Mouse (Mus musculus): ENCODE measurements around the gene Zfp568. TPM values are rescaled to one million over a fixed set of nuclear protein-coding genes. Genes with fewer than 3 reads are reported as not detected.

Gene Zfp568
- 4.6 TPM for polyA plus RNA-seq (2014; fragmentation: Illumina TruSeq; extraction: RNeasy Lipid Tissue Mini Kit (QIAGEN cat#74804); ENCODE audit: low replicate concordance)

DNA sequence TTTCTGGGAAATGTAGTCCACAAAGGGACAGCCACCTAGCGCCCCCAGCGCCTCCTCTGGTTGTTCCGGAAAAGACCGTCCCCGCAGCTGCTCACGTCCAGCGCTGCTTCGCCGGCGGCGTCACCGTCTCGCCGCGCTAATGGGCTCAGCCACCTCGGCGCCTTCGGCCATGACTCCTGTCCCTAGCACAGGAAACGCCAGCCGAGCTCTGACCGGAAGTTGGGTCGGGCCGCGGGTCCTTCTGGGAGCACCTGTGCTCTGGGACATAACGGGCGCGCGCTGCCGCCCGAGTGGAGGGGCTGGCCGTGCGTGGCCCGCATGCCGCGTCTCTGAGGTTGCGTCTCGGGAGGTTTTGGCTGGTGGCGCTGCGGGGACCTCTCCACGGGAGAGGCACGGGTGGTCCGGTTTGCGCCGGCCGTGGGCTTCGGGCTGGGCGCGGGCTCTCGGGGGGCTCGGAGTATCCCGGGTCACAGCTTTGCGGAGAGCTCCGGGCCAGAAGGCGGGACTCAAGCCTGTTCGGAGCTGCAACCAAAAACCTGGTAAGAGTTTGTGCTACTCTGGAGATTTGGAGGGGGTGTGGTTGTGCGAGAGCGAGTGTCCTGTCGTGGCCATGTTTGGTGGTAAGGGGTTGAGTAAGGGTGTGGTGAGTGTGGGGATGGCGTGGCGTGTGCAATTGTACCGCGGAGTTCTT lies at the start of gene Zfp568:
Zfp568 (plus strand) TSS at position 266 of the 691 bp plus-strand sequence.

DNA sequence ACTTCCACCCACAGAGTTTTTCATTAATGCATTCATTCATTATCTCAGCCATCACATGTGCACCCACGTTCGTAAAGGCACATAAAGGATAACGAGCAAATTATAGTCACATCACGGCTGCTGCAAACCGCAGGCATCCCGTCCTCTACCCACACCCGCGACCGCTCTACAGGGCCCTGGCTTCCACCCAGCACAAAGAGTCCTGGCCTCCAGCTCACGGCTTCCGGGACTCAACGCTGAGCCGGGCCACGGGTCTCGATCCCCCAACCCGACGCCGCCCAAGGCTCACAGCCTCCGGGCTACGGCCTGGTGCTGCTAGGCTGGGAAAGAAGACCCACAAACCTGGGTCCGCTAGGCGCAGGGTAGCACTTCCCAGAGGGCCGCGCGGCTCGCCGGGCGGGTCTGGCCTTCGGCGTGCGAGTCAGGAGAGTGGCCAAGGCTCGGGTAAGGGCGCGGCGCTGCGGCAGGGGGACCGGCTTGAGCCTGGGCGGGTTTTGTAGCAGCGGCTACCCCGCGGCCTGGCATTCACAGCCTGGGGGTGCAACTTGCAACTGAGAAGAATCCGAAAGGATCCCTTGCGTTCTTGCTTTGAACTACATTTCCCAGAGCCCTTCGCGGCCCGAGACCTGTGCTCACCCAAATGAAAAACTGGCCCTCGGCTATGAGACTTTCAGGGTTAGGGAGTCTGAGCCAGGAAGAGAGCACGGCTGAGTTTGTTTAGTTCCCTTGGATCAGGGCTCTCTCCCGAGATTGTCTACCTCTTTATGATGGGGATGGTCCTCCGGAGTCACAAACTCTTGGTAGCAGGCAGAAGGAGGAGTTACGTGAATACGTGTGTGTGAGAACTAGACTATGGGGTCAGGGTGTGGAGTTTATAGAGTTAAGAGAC lies 30.0 kb upstream of the Zfp568 start, which contains the start of gene Zfp74:
Zfp74 (minus strand) TSS at position 577 of the 889 bp plus-strand sequence.

DNA sequence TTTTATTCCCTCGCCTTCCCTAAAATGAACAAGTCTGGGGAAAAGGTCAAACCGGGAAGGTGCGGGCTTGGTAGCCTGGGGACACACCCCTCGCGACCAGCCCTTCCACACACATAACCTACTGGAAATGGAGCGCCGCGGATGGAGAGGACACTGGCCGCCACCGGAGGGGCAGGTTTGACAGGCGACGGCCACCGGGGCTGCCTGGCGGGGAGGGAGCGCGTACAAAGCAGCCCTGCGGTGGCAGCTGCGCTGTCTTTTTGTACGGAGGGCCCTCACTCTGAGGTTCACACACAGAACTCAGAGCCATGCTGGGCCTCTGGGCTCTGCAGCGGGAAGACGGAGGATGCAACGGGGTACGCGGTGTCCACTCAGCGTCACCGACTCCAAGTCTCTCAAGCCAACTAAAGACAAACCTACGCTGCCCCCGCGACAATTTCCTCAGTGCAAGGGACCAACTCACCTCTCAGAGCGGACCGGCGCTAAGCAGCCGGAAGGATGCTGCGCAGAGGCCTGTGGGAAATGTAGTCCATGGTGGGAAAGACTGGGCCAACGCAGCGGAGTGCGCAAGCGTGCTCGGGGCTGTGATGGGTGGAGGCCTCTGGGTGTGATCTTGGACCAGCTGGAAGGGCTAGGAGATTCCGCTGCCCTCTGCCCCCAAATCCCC lies 67.3 kb downstream of the Zfp568 start, which contains the start of gene Zfp14:
Zfp14 (minus strand) TSS at position 499 of the 667 bp plus-strand sequence.

DNA sequence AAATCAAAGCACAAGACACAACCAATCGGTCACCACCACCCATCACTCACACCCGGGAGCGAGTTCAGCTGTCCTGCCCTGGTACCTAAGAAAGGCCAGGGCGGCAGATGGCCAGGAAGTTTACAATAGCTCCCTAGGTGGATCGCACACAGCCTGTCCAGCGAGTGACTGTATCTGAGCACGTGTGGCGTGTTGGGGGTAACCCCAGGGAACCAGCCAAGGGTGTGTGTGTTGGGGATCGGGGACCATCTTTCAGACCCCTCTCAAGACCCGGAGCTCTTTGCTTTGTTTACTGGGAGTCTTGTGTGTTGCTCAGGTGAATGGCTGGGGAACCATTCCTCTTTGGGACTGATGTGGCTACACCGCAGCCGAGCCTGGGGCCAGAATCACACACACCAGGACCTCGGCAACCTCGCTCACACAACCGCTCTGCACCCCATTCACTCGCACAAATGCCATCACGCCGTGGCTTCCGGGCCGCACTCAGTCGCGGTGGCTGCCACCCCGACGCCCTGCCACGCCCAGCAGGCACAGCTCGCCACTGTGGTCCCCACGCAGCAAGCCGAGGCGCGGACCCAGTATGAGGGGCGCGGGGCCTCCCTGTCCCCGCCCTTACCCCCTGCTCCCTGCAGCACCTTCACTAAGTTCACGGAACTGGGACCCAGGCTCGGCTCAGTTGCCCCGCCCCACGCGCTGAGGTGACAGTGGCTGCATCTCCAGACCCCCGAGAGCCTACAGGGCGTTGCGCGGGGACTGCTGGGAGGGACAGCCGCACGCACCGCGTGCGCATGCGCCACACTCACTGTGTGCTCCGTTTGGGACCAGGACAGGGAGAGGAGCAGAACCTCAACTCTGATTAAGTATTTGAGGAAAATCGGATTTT lies 88.6 kb downstream of the Zfp568 start, which contains the start of gene Zfp82:
Zfp82 (minus strand) TSS at position 755 of the 883 bp plus-strand sequence.

Other genes starting within 250 kb of the Zfp568 start
- 8.7 TPM for gene Zfp84, start 215.4 kb upstream of the Zfp568 start, polyA plus RNA-seq (2014; fragmentation: Illumina TruSeq; extraction: RNeasy Lipid Tissue Mini Kit (QIAGEN cat#74804); ENCODE audit: low replicate concordance)
- gene Zfp30, start 200.0 kb upstream of the Zfp568 start, polyA plus RNA-seq (2014; fragmentation: Illumina TruSeq; extraction: RNeasy Lipid Tissue Mini Kit (QIAGEN cat#74804); ENCODE audit: low replicate concordance): 0.45 TPM
- gene Zfp790, start 167.8 kb upstream of the Zfp568 start, polyA plus RNA-seq (2014; fragmentation: Illumina TruSeq; extraction: RNeasy Lipid Tissue Mini Kit (QIAGEN cat#74804); ENCODE audit: low replicate concordance): 7.2 TPM
- 1.6 TPM for gene Zfp940, start 130.3 kb upstream of the Zfp568 start, polyA plus RNA-seq (2014; fragmentation: Illumina TruSeq; extraction: RNeasy Lipid Tissue Mini Kit (QIAGEN cat#74804); ENCODE audit: low replicate concordance)
- gene Zfp420, start 124.0 kb upstream of the Zfp568 start, polyA plus RNA-seq (2014; fragmentation: Illumina TruSeq; extraction: RNeasy Lipid Tissue Mini Kit (QIAGEN cat#74804); ENCODE audit: low replicate concordance): 12.5 TPM
- 4.0 TPM for gene Zfp27, start 77.4 kb upstream of the Zfp568 start, polyA plus RNA-seq (2014; fragmentation: Illumina TruSeq; extraction: RNeasy Lipid Tissue Mini Kit (QIAGEN cat#74804); ENCODE audit: low replicate concordance)
- gene Zfp383, start 75.7 kb upstream of the Zfp568 start, polyA plus RNA-seq (2014; fragmentation: Illumina TruSeq; extraction: RNeasy Lipid Tissue Mini Kit (QIAGEN cat#74804); ENCODE audit: low replicate concordance): 3.3 TPM
- gene Zfp74, start 29.9 kb upstream of the Zfp568 start, polyA plus RNA-seq (2014; fragmentation: Illumina TruSeq; extraction: RNeasy Lipid Tissue Mini Kit (QIAGEN cat#74804); ENCODE audit: low replicate concordance): 2.9 TPM
- gene Zfp14, start 67.4 kb downstream of the Zfp568 start, polyA plus RNA-seq (2014; fragmentation: Illumina TruSeq; extraction: RNeasy Lipid Tissue Mini Kit (QIAGEN cat#74804); ENCODE audit: low replicate concordance): 2.1 TPM
- gene Zfp82, start 88.9 kb downstream of the Zfp568 start, polyA plus RNA-seq (2014; fragmentation: Illumina TruSeq; extraction: RNeasy Lipid Tissue Mini Kit (QIAGEN cat#74804); ENCODE audit: low replicate concordance): 2.3 TPM
- not detected for gene Gm26920, start 106.5 kb downstream of the Zfp568 start, polyA plus RNA-seq (2014; fragmentation: Illumina TruSeq; extraction: RNeasy Lipid Tissue Mini Kit (QIAGEN cat#74804); ENCODE audit: low replicate concordance)
- gene Zfp566, start 106.6 kb downstream of the Zfp568 start, polyA plus RNA-seq (2014; fragmentation: Illumina TruSeq; extraction: RNeasy Lipid Tissue Mini Kit (QIAGEN cat#74804); ENCODE audit: low replicate concordance): 1.6 TPM
- gene Zfp260, start 110.8 kb downstream of the Zfp568 start, polyA plus RNA-seq (2014; fragmentation: Illumina TruSeq; extraction: RNeasy Lipid Tissue Mini Kit (QIAGEN cat#74804); ENCODE audit: low replicate concordance): 98.7 TPM
- 0.37 TPM for gene Zfp382, start 138.0 kb downstream of the Zfp568 start, polyA plus RNA-seq (2014; fragmentation: Illumina TruSeq; extraction: RNeasy Lipid Tissue Mini Kit (QIAGEN cat#74804); ENCODE audit: low replicate concordance)
- 20.8 TPM for gene Zfp146, start 185.8 kb downstream of the Zfp568 start, polyA plus RNA-seq (2014; fragmentation: Illumina TruSeq; extraction: RNeasy Lipid Tissue Mini Kit (QIAGEN cat#74804); ENCODE audit: low replicate concordance)
- 4.2 TPM for gene Cox7a1, start 200.2 kb downstream of the Zfp568 start, polyA plus RNA-seq (2014; fragmentation: Illumina TruSeq; extraction: RNeasy Lipid Tissue Mini Kit (QIAGEN cat#74804); ENCODE audit: low replicate concordance)
- gene Capns1, start 214.9 kb downstream of the Zfp568 start, polyA plus RNA-seq (2014; fragmentation: Illumina TruSeq; extraction: RNeasy Lipid Tissue Mini Kit (QIAGEN cat#74804); ENCODE audit: low replicate concordance): 24.3 TPM
- gene Polr2i, start 248.0 kb downstream of the Zfp568 start, polyA plus RNA-seq (2014; fragmentation: Illumina TruSeq; extraction: RNeasy Lipid Tissue Mini Kit (QIAGEN cat#74804); ENCODE audit: low replicate concordance): not detected
- gene Tbcb, start 248.3 kb downstream of the Zfp568 start, polyA plus RNA-seq (2014; fragmentation: Illumina TruSeq; extraction: RNeasy Lipid Tissue Mini Kit (QIAGEN cat#74804); ENCODE audit: low replicate concordance): 3.2 TPM